8 mouse cellular contexts compared by ENCODE assay signal in the genomic region with DNA sequence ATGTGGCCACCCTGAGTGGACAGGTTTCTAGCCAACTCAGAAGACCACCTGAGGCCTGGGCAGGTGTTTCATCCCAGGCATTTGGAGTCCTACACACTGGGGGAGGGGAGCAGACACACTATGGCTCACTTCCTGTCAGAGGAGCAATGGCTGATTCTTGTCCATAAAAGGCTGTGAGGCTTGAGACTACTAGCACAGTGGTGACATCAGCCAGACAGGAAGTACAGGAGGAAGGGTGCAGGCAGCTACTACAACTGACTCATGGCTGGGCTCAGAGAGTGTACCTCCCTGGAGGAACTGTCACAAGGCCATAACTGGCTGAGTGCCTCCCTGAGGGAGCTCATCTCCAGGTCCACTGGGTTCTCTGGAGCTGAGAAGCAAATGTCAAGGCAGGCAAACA. TPM values are rescaled to one million over a fixed set of nuclear protein-coding genes. Genes with fewer than 3 reads are reported as not detected.
A peak's percentile ranks its signal among the peaks of the same experiment; 100 is the strongest.
DNase-seq lines count a peak whose midpoint lies in the region; ATAC-seq and TF ChIP-seq lines count a peak whose summit lies in the region.

No protein-coding gene starts in this region.

- no peaks in the 10 kb centered on the region for H3K9me3 ChIP-seq in intestine, postnatal 0 days (ENCODE audit: control insufficient read depth)
- no peaks in the 10 kb centered on the region for H3K9me3 ChIP-seq in liver, postnatal 0 days (ENCODE audit: low read length)

- peaks cover 8% of the 10 kb centered on the region for H3K4me1 ChIP-seq in testis, adult 2 months (ENCODE audit: control insufficient read depth, insufficient read depth, low read length)
- H3K4me1 ChIP-seq in intestine, postnatal 0 days (replicated peaks; ENCODE audit: control insufficient read depth, insufficient read depth, low read length): peaks cover 17% of the 10 kb centered on the region
- H3K4me1 ChIP-seq in liver, postnatal 0 days (ENCODE audit: insufficient read depth): peaks cover 61% of the 10 kb centered on the region

- no peak for TF ChIP-seq POLR2A in testis, adult 2 months (IDR thresholded peaks at IDR 0.05; ENCODE audit: control insufficient read depth, low read depth, low read length)

- H3K27ac ChIP-seq in testis, adult 2 months (ENCODE audit: control insufficient read depth, insufficient read depth, low read depth, low read length): peak overlapping the region; percentile 45
- peak overlapping the region; percentile 78 for H3K27ac ChIP-seq in intestine, postnatal 0 days (ENCODE audit: low read depth, low read length)
- peak overlapping the region; percentile 82 for H3K27ac ChIP-seq in liver, postnatal 0 days (ENCODE audit: low read depth)

- 0 out of 2 replicates have a peak, but pooled peaks have one; percentile 8 for ATAC-seq in cerebellum, adult (ENCODE audit: insufficient number of reproducible peaks, low FRiP score, low TSS enrichment)
- ATAC-seq in granulocyte monocyte progenitor cell, adult 5-6 weeks (replicated peaks; ENCODE audit: poor library complexity, severe bottlenecking): peak; percentile 85
- ATAC-seq in intestine, postnatal 0 days: peak; percentile 84
- ATAC-seq in liver, postnatal 0 days: peak; percentile 70

- no peak for TF ChIP-seq EP300 in liver, postnatal 0 days (IDR thresholded peaks at IDR 0.05; ENCODE audit: low read depth)

- H3K36me3 ChIP-seq in testis, adult 2 months (ENCODE audit: control insufficient read depth, insufficient read depth, low read length): no peaks in the 10 kb centered on the region
- peaks cover 72% of the 10 kb centered on the region for H3K36me3 ChIP-seq in intestine, postnatal 0 days (ENCODE audit: control insufficient read depth, insufficient read depth)
- H3K36me3 ChIP-seq in liver, postnatal 0 days (replicated peaks; ENCODE audit: insufficient read depth, low read length): peaks cover 82% of the 10 kb centered on the region

- H3K27me3 ChIP-seq in testis, adult 2 months (ENCODE audit: control insufficient read depth, insufficient read depth, low read length): no peaks in the 10 kb centered on the region
- H3K27me3 ChIP-seq in intestine, postnatal 0 days (replicated peaks; ENCODE audit: control insufficient read depth, insufficient read depth, low read length): no peaks in the 10 kb centered on the region
- H3K27me3 ChIP-seq in liver, postnatal 0 days (ENCODE audit: insufficient read depth, low read length): no peaks in the 10 kb centered on the region

- no peak overlapping the region for H3K4me3 ChIP-seq in testis, adult 2 months (ENCODE audit: control insufficient read depth, low read depth, low read length)
- no peak overlapping the region for H3K4me3 ChIP-seq in intestine, postnatal 0 days (ENCODE audit: low read depth, low read length)
- no peak overlapping the region for H3K4me3 ChIP-seq in liver, postnatal 0 days (ENCODE audit: low read depth, low read length)

- no peak for DNase-seq in cerebellum, postnatal 36 days
- no peak for DNase-seq in testis, postnatal 10 days (ENCODE audit: low spot score)
- DNase-seq in liver, postnatal 0 days: peak; percentile 58
- peak; percentile 83 to 84 for DNase-seq in spleen, postnatal 36 days (ENCODE audit: low spot score in 2 of 2)

- H3K4me2 ChIP-seq in intestine, postnatal 0 days (replicated peaks; ENCODE audit: low read depth): no peak overlapping the region
- H3K4me2 ChIP-seq in liver, postnatal 0 days (ENCODE audit: low read depth, low read length): peak overlapping the region; percentile 7; the same call in 1 of the 2 replicates

- H3K9ac ChIP-seq in intestine, postnatal 0 days (ENCODE audit: low read depth, low read length): no peak overlapping the region
- H3K9ac ChIP-seq in liver, postnatal 0 days (replicated peaks): no peak overlapping the region

- TF ChIP-seq CTCF in testis, adult 2 months (IDR thresholded peaks at IDR 0.05; ENCODE audit: control insufficient read depth, insufficient read depth, insufficient replicate concordance, low read depth, low read length): no peak
- no peak for TF ChIP-seq CTCF in intestine, postnatal 0 days (IDR thresholded peaks at IDR 0.05; ENCODE audit: low read depth)
- no peak for TF ChIP-seq CTCF in liver, postnatal 0 days (IDR thresholded peaks at IDR 0.05; ENCODE audit: low read depth)

RNA-seq across cellular contexts. Expression of gene Myh9, which starts 41.5 kb away (rescaled TPM):
- polyA plus RNA-seq in testis, adult 2 months (2012; rRNA removed): 4.5 and 4.6 TPM in 2 replicates
- 199 and 315 TPM in 2 replicates for total RNA-seq in granulocyte monocyte progenitor cell, adult 5-6 weeks (2014; fragmentation: Nextera tagmentation)
- 285 and 305 TPM in 2 replicates for total RNA-seq in granulocyte monocyte progenitor cell, adult 5-6 weeks (2017)
- polyA plus RNA-seq in intestine, postnatal 0 days (2015; fragmentation: Nextera tagmentation; extraction: Ambion mirVana): 25.7 and 27.7 TPM in 2 replicates
- polyA plus RNA-seq in liver, postnatal 0 days (2015; fragmentation: Nextera tagmentation; extraction: Ambion mirVana): 17.7 and 22.4 TPM in 2 replicates

RNA-seq across cellular contexts. Expression of gene Apol8, which starts 43.7 kb away (rescaled TPM):
- polyA plus RNA-seq in testis, adult 2 months (2012; rRNA removed): 0.17 TPM in 2 replicates
- total RNA-seq in granulocyte monocyte progenitor cell, adult 5-6 weeks (2014; fragmentation: Nextera tagmentation): not detected in 2 replicates
- 0.04 TPM in 1 of 2 replicates, not detected in the other for total RNA-seq in granulocyte monocyte progenitor cell, adult 5-6 weeks (2017)
- polyA plus RNA-seq in intestine, postnatal 0 days (2015; fragmentation: Nextera tagmentation; extraction: Ambion mirVana): not detected in 2 replicates
- polyA plus RNA-seq in liver, postnatal 0 days (2015; fragmentation: Nextera tagmentation; extraction: Ambion mirVana): 7.7 and 9.8 TPM in 2 replicates

Comparison
In these comparisons a context has a peak if more than half of its experiments do, and no peak if none do; other contexts are left out.
1. ATAC-seq: peak in every context shown above with its lines; median percentile 85 in granulocyte monocyte progenitor cell, adult 5-6 weeks; 84 in intestine, postnatal 0 days; 70 in liver, postnatal 0 days; 8 in cerebellum, adult.
2. DNase-seq: peak in liver, postnatal 0 days (single experiment) and spleen, postnatal 36 days (2 of 2); none in cerebellum, postnatal 36 days (0 of 2) and testis, postnatal 10 days (single experiment).
3. Peak in every context shown above with its lines, with median percentiles within 50 percentile points of each other: H3K27ac ChIP-seq.